Mouse (Mus musculus): Measurements from ENCODE around the gene Ubash3a. TPM values are rescaled to one million over a fixed set of nuclear protein-coding genes. Genes with fewer than 3 reads are reported as not detected.
"Not testable (repeated sequence)": the region's sequence is repeated elsewhere in the genome, so short reads cannot be mapped to it uniquely, and the experiment has no call there.

The Ubash3a gene
- polyA plus RNA-seq, 1 experiment from 2014 or later = 0.50 TPM

DNA sequence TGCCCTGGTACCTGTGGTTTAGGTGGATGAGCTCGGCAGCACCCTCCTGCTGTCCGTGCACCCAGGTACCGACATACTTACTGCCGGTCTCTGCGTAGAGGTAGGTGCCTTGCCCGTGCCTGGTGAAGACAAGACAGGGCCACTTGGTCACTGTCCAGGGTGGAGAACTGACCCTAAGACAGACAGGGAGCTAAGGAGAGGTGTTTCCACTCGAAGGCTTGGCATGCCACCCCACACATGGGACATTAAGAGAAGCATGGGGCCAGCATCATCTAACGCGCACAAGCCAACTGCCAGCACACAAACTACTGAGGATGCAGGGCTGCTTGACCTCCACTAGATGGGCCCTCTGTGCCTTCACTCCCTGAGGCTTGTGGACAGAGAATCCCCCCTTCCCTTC lies 58.2 kb downstream of the Ubash3a start:
- no peaks in the 10 kb centered on the region for H3K27me3 ChIP-seq

DNA sequence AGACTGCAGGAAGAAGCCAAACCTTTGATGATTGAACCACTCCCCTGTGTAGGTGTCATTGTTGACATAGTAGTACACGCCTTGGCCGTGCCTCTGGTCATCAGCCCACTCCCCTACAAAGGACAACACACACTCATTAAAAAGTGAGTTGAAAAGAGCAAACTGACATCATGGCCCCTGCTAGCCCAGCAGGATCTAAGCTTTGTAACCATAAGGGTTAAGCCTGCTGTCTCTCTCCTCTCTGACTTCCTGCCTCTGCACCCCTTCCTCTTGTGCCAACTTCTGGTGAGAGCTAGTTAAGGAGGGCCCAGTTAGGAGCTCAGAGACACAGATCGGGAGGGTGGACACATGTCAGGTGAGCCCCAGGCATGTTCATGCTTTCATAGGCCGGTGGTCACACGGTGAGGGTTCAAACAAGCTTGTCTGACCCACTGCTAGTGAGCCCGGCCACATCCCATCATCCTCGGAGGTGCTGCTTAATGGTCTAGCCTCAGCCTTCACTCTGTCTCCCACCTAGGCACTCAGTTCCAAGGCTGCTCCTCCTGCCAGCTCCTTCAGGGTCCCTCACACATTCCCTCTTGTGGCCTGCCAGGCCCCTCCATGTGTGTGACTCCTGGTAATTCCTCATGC lies 58.8 kb downstream of the Ubash3a start:
- 0 out of 2 replicates have a peak, but pooled peaks cover 6% of the 10 kb centered on the region for H3K4me1 ChIP-seq
- H3K36me3 ChIP-seq = no peaks in the 10 kb centered on the region
- WGBS = 72% methylated on average over 7 of the region's 7 CpGs
- ATAC-seq (ENCODE audit: low FRiP score, low read depth) = no peak
- no peaks in the 10 kb centered on the region for H3K27me3 ChIP-seq
- no peak overlapping the region for H3K4me2 ChIP-seq (replicated peaks)
- H3K9ac ChIP-seq = no peak overlapping the region
- no peaks in the 10 kb centered on the region for H3K9me3 ChIP-seq
- H3K4me3 ChIP-seq = no peak overlapping the region
- H3K27ac ChIP-seq = no peak overlapping the region

More for the DNA sequence above, 58.2 kb downstream of the Ubash3a start:
- 0 out of 2 replicates have a peak, but pooled peaks cover 6% of the 10 kb centered on the region for H3K4me1 ChIP-seq
- no peak overlapping the region for H3K4me2 ChIP-seq (replicated peaks)
- H3K4me3 ChIP-seq = no peak overlapping the region
- no peak overlapping the region for H3K27ac ChIP-seq
- H3K36me3 ChIP-seq = no peaks in the 10 kb centered on the region
- ATAC-seq (ENCODE audit: low FRiP score, low read depth) = no peak
- no peak overlapping the region for H3K9ac ChIP-seq
- H3K9me3 ChIP-seq = no peaks in the 10 kb centered on the region
- 87% methylated on average over 9 of the region's 9 CpGs for WGBS

DNA sequence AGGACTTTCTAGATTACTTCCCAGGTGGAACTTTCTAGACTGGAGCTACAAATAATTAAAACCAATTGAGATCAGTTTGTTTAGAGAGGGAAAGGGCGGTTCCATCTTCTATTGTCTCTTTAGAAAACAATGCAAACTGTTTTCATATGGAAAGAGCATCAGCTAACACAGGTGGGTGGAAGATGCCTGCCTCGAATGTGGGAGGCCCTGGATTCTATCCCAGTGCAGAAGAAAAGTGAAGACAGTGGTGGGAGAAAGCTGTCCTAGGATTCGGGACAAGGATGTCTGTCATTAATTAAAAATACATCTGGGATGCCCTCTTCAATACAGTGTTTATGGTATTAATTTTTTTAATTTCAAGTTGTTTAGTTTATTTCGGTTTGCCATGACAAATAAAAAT lies 59.5 kb downstream of the Ubash3a start:
- Histone ChIP-seq H3K4me1 (0 out of 2 replicates have a peak, but pooled peaks cover 6% of the 10 kb centered on the region), H3K9me3 (no peaks in the 10 kb centered on the region), H3K4me2 (replicated peaks) (no peak overlapping the region), H3K9ac (no peak overlapping the region), H3K27me3 (no peaks in the 10 kb centered on the region), H3K36me3 (no peaks in the 10 kb centered on the region), H3K4me3 (no peak overlapping the region), H3K27ac (no peak overlapping the region)
- no peak for ATAC-seq (ENCODE audit: low FRiP score, low read depth)
- WGBS = 75% methylated on average over 4 of the region's 4 CpGs

DNA sequence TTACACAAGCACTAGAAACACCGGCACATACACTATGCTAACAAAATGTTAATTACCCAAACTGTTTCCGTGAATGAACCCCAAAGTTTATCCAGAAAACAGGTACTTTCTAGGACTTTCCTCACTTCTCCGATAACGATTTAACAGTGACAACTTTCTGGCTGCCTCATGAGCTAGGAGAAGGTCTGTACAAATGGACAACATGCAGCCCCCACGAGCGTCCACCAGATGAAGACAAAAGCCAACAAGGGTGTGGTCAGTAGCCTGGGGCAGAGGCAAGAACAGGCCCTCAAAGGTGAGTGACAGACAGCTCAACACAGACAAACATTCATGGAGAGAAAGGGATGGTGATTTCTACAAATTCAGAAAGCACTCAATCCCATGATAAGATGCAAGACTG lies 59.9 kb downstream of the Ubash3a start:
- Histone ChIP-seq H3K4me3 (no peak overlapping the region), H3K27ac (no peak overlapping the region), H3K4me2 (replicated peaks) (no peak overlapping the region), H3K9ac (no peak overlapping the region), H3K36me3 (no peaks in the 10 kb centered on the region), H3K9me3 (no peaks in the 10 kb centered on the region), H3K4me1 (0 out of 2 replicates have a peak, but pooled peaks cover 6% of the 10 kb centered on the region), H3K27me3 (no peaks in the 10 kb centered on the region)
- 80% methylated on average over 6 of the region's 6 CpGs for WGBS
- ATAC-seq (ENCODE audit: low FRiP score, low read depth) = no peak

DNA sequence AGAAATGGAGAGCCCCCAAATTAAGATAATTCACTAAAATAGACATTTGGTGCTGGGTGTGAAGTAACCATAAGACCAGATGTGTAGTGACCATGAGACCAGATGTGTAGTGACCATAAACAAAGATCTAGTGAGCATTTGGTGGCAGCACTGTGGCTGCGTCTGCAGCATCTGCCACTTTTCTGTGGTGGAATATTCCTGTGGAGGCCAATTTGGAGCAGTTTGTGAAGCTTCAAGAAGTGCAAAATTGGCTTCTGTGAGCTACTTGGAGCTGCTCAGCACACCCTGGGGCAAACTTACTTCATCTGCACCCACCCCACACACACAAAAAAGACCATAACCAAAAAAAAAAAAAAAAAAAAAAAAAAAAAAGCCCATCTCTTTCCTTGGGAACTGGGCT lies 60.3 kb downstream of the Ubash3a start:
- Histone ChIP-seq H3K4me3 (no peak overlapping the region), H3K9ac (no peak overlapping the region), H3K27me3 (no peaks in the 10 kb centered on the region), H3K27ac (no peak overlapping the region), H3K4me1 (0 out of 2 replicates have a peak, but pooled peaks cover 6% of the 10 kb centered on the region), H3K4me2 (replicated peaks) (no peak overlapping the region), H3K36me3 (no peaks in the 10 kb centered on the region), H3K9me3 (no peaks in the 10 kb centered on the region)
- WGBS = 59% methylated on average over 1 of the region's 1 CpGs
- no peak for ATAC-seq (ENCODE audit: low FRiP score, low read depth)

DNA sequence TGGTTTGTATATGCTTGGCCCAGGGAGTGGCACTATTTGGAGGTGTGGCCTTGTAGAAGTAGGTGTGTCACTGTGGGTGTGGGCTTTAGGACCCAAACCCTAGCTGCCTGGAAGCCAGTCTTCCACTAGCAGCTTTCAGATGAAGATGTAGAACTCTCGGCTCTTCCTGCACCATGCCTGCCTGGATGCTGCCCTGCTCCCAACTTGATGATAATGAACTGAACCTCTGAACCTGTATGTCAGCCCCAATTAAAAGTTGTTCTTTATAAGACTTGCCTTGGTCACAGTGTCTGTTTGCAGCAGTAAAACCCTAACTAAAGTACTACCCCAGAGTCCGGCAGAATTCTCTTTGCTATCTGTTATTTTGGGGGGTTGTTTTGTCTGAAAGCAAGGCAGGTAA lies 62.1 kb downstream of the Ubash3a start:
- Histone ChIP-seq H3K4me3 (no peak overlapping the region), H3K27ac (no peak overlapping the region), H3K4me2 (replicated peaks) (no peak overlapping the region), H3K4me1 (0 out of 2 replicates have a peak, but pooled peaks cover 5% of the 10 kb centered on the region), H3K9ac (no peak overlapping the region), H3K9me3 (no peaks in the 10 kb centered on the region), H3K27me3 (no peaks in the 10 kb centered on the region), H3K36me3 (no peaks in the 10 kb centered on the region)
- no peak for ATAC-seq (ENCODE audit: low FRiP score, low read depth)
- 83% methylated on average over 2 of the region's 2 CpGs for WGBS

DNA sequence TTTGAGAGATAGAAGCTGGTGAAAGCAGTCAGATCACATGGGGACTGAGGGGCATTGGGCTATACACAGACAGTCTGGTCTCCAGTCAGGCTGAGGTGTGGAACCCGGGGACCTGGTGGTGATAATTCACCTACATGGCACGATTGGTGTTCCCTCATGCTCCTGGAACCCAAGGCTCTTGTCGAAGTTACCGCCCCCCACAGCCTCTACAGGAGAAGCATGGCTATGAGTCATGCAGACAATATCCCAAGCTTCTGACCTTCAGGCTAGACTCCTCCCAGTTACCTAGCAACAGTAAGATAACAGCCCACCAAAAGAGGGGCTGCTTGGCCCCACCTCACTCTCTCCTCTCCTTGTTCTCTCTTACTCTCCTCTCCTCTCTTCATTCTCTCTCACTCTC lies 62.6 kb downstream of the Ubash3a start:
- H3K27ac ChIP-seq = no peak overlapping the region
- ATAC-seq (ENCODE audit: low FRiP score, low read depth) = no peak
- 0 out of 2 replicates have a peak, but pooled peaks cover under 1% of the 10 kb centered on the region for H3K4me1 ChIP-seq
- 94% methylated on average over 4 of the region's 4 CpGs for WGBS
- H3K36me3 ChIP-seq = no peaks in the 10 kb centered on the region
- H3K9ac ChIP-seq = no peak overlapping the region
- no peaks in the 10 kb centered on the region for H3K27me3 ChIP-seq
- no peak overlapping the region for H3K4me3 ChIP-seq
- no peaks in the 10 kb centered on the region for H3K9me3 ChIP-seq
- no peak overlapping the region for H3K4me2 ChIP-seq (replicated peaks)

DNA sequence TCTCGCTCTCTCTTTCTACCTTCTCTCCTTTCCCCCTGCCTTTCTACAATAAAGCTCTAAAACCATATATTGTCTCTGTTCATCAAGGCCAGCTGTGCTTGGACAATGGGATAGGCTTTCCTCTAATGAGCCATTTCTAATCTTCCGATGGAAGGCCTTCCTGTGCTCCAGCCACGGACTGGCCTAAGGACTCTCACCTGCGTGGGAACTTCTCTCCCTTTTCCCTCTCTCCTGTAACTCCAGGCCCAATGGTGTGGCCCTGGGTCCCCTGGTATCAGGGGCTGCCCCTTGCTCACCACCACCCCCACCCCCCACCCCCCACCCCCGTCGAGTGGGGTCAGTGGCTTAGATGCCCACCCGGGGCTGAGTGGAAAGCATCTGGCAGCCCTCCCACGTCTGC lies 63.1 kb downstream of the Ubash3a start:
- H3K36me3 ChIP-seq; H3K9me3 ChIP-seq; H3K27me3 ChIP-seq; H3K9ac ChIP-seq; H3K4me1 ChIP-seq; H3K4me2 ChIP-seq (replicated peaks); H3K4me3 ChIP-seq; H3K27ac ChIP-seq; ATAC-seq (ENCODE audit: low FRiP score, low read depth): not testable (repeated sequence)
- 81% methylated on average over 8 of the region's 8 CpGs for WGBS

DNA sequence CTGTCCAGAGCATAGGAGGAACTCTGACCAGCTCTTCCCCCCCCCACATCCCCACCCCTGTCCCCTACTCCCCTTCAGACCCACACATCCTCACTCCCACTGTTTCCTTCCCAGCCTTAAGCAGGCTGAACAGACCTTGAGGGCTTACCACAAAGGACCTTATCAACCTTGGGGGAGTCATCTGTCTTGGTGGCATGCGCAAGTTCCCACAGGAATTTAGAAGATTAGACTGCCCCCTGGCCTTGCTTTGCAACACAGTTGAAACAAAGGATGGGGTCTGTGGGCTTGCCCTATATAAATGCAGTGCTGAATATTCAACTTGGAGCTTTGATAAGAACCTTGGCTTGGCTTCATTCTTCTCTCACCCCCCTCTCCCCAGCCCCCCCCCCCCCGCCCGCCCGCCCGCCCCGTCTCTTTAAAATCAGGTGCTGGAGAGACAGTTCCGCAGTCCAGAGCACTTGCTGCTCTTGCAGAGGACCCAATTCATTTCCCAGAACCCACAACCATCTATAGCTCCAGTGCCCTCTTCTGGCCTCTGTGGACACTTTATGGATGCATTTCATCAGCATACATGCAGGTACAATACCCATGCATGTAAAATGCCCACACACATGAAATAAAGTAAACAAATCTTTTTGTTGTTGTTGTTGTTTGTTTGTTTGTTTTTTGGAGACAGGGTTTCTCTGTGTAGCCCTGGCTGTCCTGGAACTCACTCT lies 63.6 kb downstream of the Ubash3a start:
- Histone ChIP-seq H3K4me2 (replicated peaks) (no peak overlapping the region), H3K4me3 (no peak overlapping the region), H3K9ac (no peak overlapping the region), H3K27ac (no peak overlapping the region), H3K9me3 (no peaks in the 10 kb centered on the region), H3K36me3 (no peaks in the 10 kb centered on the region), H3K4me1 (no peaks in the 10 kb centered on the region), H3K27me3 (peaks cover 2% of the 10 kb centered on the region; the same call in 1 of the 2 replicates)
- no peak for ATAC-seq (ENCODE audit: low FRiP score, low read depth)
- WGBS = 97% methylated on average over 2 of the region's 7 CpGs

DNA sequence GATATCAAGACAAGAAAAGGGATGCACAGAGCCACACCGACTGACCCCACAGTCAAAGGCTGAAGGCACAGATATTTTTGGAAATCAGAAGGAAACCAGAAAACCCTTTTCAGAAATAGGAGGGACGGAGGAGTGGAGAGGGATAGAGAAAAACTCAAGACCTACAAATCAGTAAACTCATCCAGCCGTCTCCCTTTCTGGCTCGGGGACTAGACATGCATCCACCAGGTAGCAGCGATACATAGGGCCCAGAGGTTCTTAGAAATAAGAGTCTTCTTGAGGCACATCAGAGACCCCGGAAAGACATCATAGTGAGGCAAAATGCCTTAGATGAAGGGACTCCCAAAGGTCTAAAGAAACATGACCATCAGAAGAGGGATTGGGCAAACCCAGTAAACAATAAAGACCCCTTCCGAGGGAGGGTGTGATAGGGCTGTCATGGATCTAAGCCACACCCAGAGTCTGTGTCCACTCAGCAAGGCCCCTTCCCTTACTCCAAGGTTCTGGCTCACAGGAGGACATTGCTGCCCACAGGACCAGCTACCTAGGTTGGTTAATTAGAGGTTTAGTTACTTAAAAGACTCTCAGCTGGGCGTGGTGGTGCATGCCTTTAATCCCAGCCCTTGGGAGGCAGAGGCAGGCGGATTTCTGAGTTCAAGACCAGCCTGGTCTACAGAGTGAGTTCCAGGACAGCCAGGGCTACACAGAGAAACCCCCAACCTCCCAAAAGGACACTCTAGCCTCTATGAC lies 64.9 kb downstream of the Ubash3a start:
- 87% methylated on average over 9 of the region's 9 CpGs for WGBS
- no peaks in the 10 kb centered on the region for H3K9me3 ChIP-seq
- no peak overlapping the region for H3K9ac ChIP-seq
- H3K36me3 ChIP-seq = no peaks in the 10 kb centered on the region
- peaks cover 4% of the 10 kb centered on the region; the same call in 1 of the 2 replicates for H3K27me3 ChIP-seq
- H3K4me3 ChIP-seq = no peak overlapping the region
- no peak for ATAC-seq (ENCODE audit: low FRiP score, low read depth)
- peaks cover 8% of the 10 kb centered on the region; the same call in 1 of the 2 replicates for H3K4me1 ChIP-seq
- H3K27ac ChIP-seq = no peak overlapping the region
- H3K4me2 ChIP-seq (replicated peaks) = no peak overlapping the region

DNA sequence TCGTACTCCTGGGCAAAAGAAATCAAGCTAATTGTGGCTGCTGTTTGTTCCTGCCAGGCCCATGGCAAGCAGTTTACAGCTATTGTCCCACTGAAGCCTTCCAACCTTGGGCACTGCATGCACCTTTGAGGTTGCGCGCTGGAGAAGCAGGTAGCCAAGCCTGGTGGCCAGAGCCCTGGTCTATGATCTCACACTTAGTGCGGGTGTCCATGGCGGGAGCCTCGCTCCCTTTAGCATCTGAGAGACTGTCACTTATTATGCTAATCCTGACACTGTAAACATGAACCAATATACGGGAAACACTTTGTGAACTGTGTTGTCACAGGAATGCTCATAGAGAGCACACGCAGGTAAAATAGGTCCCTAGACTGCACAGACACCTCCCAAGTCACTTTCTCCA lies 66.0 kb downstream of the Ubash3a start:
- 88% methylated on average over 8 of the region's 8 CpGs for WGBS
- Histone ChIP-seq H3K9ac (no peak overlapping the region), H3K4me3 (no peak overlapping the region), H3K27me3 (peaks cover 4% of the 10 kb centered on the region; the same call in 1 of the 2 replicates), H3K27ac (no peak overlapping the region), H3K4me2 (replicated peaks) (no peak overlapping the region), H3K9me3 (no peaks in the 10 kb centered on the region), H3K4me1 (peaks cover 8% of the 10 kb centered on the region; the same call in 1 of the 2 replicates), H3K36me3 (no peaks in the 10 kb centered on the region)
- no peak for ATAC-seq (ENCODE audit: low FRiP score, low read depth)

DNA sequence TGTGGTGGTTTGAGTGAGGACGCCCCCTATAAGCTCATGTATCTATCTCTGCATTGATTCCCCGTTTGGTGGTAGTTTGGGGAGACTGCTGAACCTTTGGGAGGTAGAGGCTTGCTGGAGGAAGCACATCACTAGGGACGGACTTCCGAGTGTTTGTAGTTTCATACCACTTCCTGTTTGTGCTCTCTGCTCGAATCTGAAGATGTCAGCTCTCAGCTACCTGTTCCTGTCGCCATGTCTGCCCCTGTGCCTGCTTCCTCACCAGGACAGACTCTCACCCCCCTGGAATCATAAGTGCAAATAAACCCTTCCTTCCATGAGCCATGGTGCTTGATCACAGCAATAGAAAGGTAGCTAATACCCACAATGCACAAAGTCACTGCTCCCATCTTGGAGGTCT lies 67.5 kb downstream of the Ubash3a start:
- 72% methylated on average over 6 of the region's 6 CpGs for WGBS
- Histone ChIP-seq H3K27me3 (peaks cover 4% of the 10 kb centered on the region; the same call in 1 of the 2 replicates), H3K9ac (no peak overlapping the region), H3K4me2 (replicated peaks) (no peak overlapping the region), H3K36me3 (no peaks in the 10 kb centered on the region), H3K9me3 (no peaks in the 10 kb centered on the region), H3K27ac (no peak overlapping the region), H3K4me3 (no peak overlapping the region), H3K4me1 (peaks cover 8% of the 10 kb centered on the region; the same call in 1 of the 2 replicates)
- no peak for ATAC-seq (ENCODE audit: low FRiP score, low read depth)
